Mouse (Mus musculus): ENCODE measurements around the gene Fam166b. TPM values are rescaled to one million over a fixed set of nuclear protein-coding genes. Genes with fewer than 3 reads are reported as not detected.
A peak's percentile ranks its signal among the peaks of the same experiment; 100 is the strongest.

The Fam166b gene
- total and polyA plus RNA-seq, 3 experiments: not detected

DNA sequence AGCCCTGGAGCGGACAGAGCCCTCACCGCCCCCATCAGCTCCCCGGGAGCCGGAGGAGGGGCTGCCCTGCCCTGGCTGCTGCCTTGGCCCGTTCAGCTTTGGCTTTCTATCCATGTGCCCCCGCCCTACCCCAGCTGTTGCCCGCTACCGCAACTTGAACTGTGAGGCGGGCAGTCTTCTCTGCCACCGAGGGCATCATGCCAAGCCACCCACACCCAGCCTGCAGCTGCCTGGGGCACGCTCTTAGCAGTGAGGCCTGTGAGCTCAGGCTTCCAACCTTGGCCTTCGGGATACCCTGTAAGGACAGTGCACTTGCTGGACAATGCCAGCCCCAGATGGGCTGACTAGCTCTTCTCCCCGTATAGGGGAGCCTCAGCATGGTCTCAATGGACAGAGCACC lies 18.3 kb upstream of the Fam166b start:
- Histone ChIP-seq H3K27ac (ENCODE audit: insufficient read depth, low read depth) (no peak overlapping the region), H3K4me2 (ENCODE audit: insufficient read depth, low read depth, poor library complexity, severe bottlenecking) (no peak overlapping the region), H3K9me3 (replicated peaks; ENCODE audit: low read length) (peaks cover 9% of the 10 kb centered on the region), H3K36me3 (replicated peaks in 1 of 2; ENCODE audit: control insufficient read depth in 1 of 2, insufficient read depth in 1 of 2, low read length in 1 of 2) (peaks cover 10 to 74% of the 10 kb centered on the region in 2 experiments), H3K9ac (ENCODE audit: insufficient read depth, low read depth) (no peak overlapping the region), H3K79me2 (replicated peaks; ENCODE audit: control insufficient read depth, extremely low read depth, insufficient read depth, poor library complexity, severe bottlenecking) (no peaks in the 10 kb centered on the region), H3K4me1 (ENCODE audit: control insufficient read depth in 1 of 2, insufficient read depth in 2 of 2) (peaks cover 4 to 16% of the 10 kb centered on the region in 2 experiments; a peak in 3 of 4 replicates), H3K27me3 (replicated peaks) (peaks cover 3% of the 10 kb centered on the region), H3K4me3 (replicated peaks in 1 of 3; ENCODE audit: low read depth in 2 of 3, low read length in 2 of 3, poor library complexity in 1 of 3) (no peak overlapping the region)
- no peak for DNase-seq (ENCODE audit: extremely low read depth)
- dilution Hi-C loops (cut with MboI; ENCODE audit: extremely low pct_ligation_motif_present, extremely low pct_unique_long_range_greater_than_20kb, low sequenced_read_pairs): no loop called here
- in situ Hi-C loops (cut with MboI; ENCODE audit: low pct_ligation_motif_present, low pct_unique_long_range_greater_than_20kb, low sequenced_read_pairs): no loop called here
- TF ChIP-seq IRF4 (IDR thresholded peaks at IDR 0.05; ENCODE audit: low read depth, low read length) (no peak), NRF1 (IDR thresholded peaks at IDR 0.05; ENCODE audit: low read depth, low read length) (no peak), MXI1 (IDR thresholded peaks at IDR 0.05; ENCODE audit: low read depth, low read length) (no peak), PAX5 (IDR thresholded peaks at IDR 0.05; ENCODE audit: low read length) (no peak), ZKSCAN1 (IDR thresholded peaks at IDR 0.05; ENCODE audit: borderline replicate concordance, low read depth, low read length) (no peak)

DNA sequence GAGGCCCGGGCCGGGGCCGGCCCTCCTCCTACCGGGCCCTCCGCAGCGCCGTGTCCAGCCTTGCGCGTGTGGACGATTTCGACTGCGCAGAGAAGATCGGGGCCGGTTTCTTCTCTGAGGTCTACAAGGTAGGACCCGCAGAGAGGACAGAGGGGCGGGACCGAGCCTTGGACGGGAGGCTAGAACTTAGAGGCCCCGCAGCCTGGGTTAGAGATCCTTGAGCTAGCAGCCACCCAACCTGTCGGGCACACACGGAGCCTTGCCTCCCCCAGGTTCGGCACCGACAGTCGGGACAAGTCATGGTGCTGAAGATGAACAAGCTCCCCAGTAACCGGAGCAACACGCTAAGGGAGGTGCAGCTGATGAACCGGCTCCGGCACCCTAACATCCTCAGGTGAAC lies 14.6 kb upstream of the Fam166b start:
- H3K4me2 ChIP-seq (ENCODE audit: insufficient read depth, low read depth, poor library complexity, severe bottlenecking): peak overlapping the region; percentile 88
- no peaks in the 10 kb centered on the region for H3K9me3 ChIP-seq (replicated peaks; ENCODE audit: low read length)
- H3K79me2 ChIP-seq (replicated peaks; ENCODE audit: control insufficient read depth, extremely low read depth, insufficient read depth, poor library complexity, severe bottlenecking): no peaks in the 10 kb centered on the region
- no peak overlapping the region for H3K27ac ChIP-seq (ENCODE audit: insufficient read depth, low read depth)
- DNase-seq (ENCODE audit: extremely low read depth): no peak
- in situ Hi-C loops (cut with MboI; ENCODE audit: low pct_ligation_motif_present, low pct_unique_long_range_greater_than_20kb, low sequenced_read_pairs): loop anchor here (5.0 kb wide), 1 partner anchor 39 kb away; the partner anchor contains the start of gene Sit1
- dilution Hi-C loops (cut with MboI; ENCODE audit: extremely low pct_ligation_motif_present, extremely low pct_unique_long_range_greater_than_20kb, low sequenced_read_pairs): no loop called here
- H3K9ac ChIP-seq (ENCODE audit: insufficient read depth, low read depth): peak overlapping the region; percentile 83
- peaks cover 9% of the 10 kb centered on the region for H3K27me3 ChIP-seq (replicated peaks)
- TF ChIP-seq ZMIZ1 (IDR thresholded peaks at IDR 0.05; ENCODE audit: low read depth, low read length) (no peak), TCF12 (IDR thresholded peaks at IDR 0.05; ENCODE audit: low read depth, low read length) (no peak), KAT2A (IDR thresholded peaks at IDR 0.05; ENCODE audit: insufficient replicate concordance, low read length) (no peak), CHD2 (IDR thresholded peaks at IDR 0.05; ENCODE audit: low read length) (no peak), UBTF (IDR thresholded peaks at IDR 0.05; ENCODE audit: low read depth, low read length) (no peak), MEF2A (IDR thresholded peaks at IDR 0.05; ENCODE audit: borderline replicate concordance, low read depth, low read length) (no peak), MXI1 (IDR thresholded peaks at IDR 0.05; ENCODE audit: low read depth, low read length) (no peak), JUND (conservative IDR thresholded peaks at IDR 0.05; ENCODE audit: low read depth, low read length) (no peak), E2F4 (IDR thresholded peaks at IDR 0.05; ENCODE audit: insufficient replicate concordance, low read depth, low read length) (no peak), EP300 (IDR thresholded peaks at IDR 0.05; ENCODE audit: low read length) (no peak), MYC (IDR thresholded peaks at IDR 0.05; ENCODE audit: low read depth, low read length) (no peak), USF1 (IDR thresholded peaks at IDR 0.05; ENCODE audit: low read depth, low read length) (no peak)
- peaks cover 4 to 10% of the 10 kb centered on the region in 2 experiments; a peak in 3 of 4 replicates for H3K4me1 ChIP-seq (ENCODE audit: control insufficient read depth in 1 of 2, insufficient read depth in 2 of 2)
- H3K4me3 ChIP-seq (replicated peaks in 1 of 3; ENCODE audit: low read depth in 2 of 3, low read length in 2 of 3, poor library complexity in 1 of 3): peak overlapping the region; percentile 28 to 70 (median 65)
- H3K36me3 ChIP-seq (replicated peaks in 1 of 2; ENCODE audit: control insufficient read depth in 1 of 2, insufficient read depth in 1 of 2, low read length in 1 of 2): peaks cover 10 to 41% of the 10 kb centered on the region in 2 experiments
